Mouse (Mus musculus) lung, postnatal 0 days (tissue): ENCODE measurements at regions not wholly inside any gene's neighbourhood (a gene's known extent, or its start where the extent isn't known, plus 50 kb on each side); places are given as distances from the start of the nearest gene placed in this dataset.

Source experiments
- CTCF ChIP-seq: IDR thresholded peaks from 2 replicates; pipeline ENCODE4 v1.5.1; 2016; ENCODE audit warnings: antibody characterized with exemption, mild to moderate bottlenecking
- EP300 ChIP-seq: IDR thresholded peaks from 2 replicates; pipeline ENCODE4 v1.6.1; 2016; ENCODE audit warnings: antibody characterized with exemption, mild to moderate bottlenecking, control low read depth

DNA sequence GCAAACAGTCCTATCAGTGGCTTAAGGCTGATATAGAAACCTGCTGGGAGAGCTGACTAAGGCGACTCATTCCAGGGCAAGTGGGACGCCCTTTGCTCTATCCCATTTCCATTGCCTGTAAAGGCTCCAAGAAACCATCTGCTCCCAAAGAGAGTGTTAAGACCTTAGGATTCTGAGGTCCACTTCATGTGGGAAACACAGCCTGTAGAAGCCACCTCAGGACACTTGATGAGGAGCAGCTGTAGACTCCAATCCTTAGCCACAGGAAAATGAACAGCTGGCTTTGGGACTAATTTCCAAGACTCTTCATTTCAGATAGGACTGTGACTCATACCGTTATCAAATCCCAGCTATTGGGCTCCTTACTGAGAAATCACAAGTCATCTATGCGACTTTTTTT, 188.6 kb downstream of the Thbs2 start:
- no peak for TF ChIP-seq EP300
- no peak for TF ChIP-seq CTCF
